Mouse (Mus musculus): ENCODE results near the gene Fus.

- TF ChIP-seq GATA1 (IDR thresholded peaks at IDR 0.05; ENCODE audit: borderline replicate concordance, low read length) (no peak), FLI1 (IDR thresholded peaks at IDR 0.05; ENCODE audit: low read length) (no peak)
These were observed 65.2 kb downstream of the Fus start for GRCm38 (mm10) chr7:128032290-128032988.
